Mouse (Mus musculus) forebrain, postnatal 0 days (tissue): ENCODE data around the gene Cntnap5b. TPM values are rescaled to one million over a fixed set of nuclear protein-coding genes. Genes with fewer than 3 reads are reported as not detected.
"Not testable (repeated sequence)": the region's sequence is repeated elsewhere in the genome, so short reads cannot be mapped to it uniquely, and the experiment has no call there.

Source experiments
- ATAC-seq: fragments of 200-750 bp; cut with Nextera tagmentation; 2 replicates; pipeline ENCODE4 v1.8.0; 2017; ENCODE audit warnings: mild to moderate bottlenecking, moderate library complexity
- DNase-seq: peaks from one replicate; pipeline ENCODE4 v3.0.0-alpha.2; 2015
- H3K27ac ChIP-seq: fragments of 300-500 bp; sonication (generic); 2 replicates; pipeline ENCODE4 v1.5.1; 2014; ENCODE audit warnings: low read depth, mild to moderate bottlenecking, antibody characterized with exemption, low read length, moderate library complexity, mixed read lengths
- H3K27me3 ChIP-seq: fragments of 300-500 bp; sonication (generic); 2 replicates; pipeline ENCODE4 v1.6.1; 2014; ENCODE audit warnings: mild to moderate bottlenecking, low read length, mixed read lengths; ENCODE audit not compliant: insufficient read depth
- H3K36me3 ChIP-seq: fragments of 300-500 bp; sonication (generic); 2 replicates; pipeline ENCODE4 v1.6.1; 2014; ENCODE audit warnings: mild to moderate bottlenecking, moderate library complexity; ENCODE audit not compliant: insufficient read depth
- H3K4me1 ChIP-seq: fragments of 300-500 bp; sonication (generic); 2 replicates; pipeline ENCODE4 v1.6.1; 2014; ENCODE audit warnings: antibody characterized with exemption; ENCODE audit not compliant: insufficient read depth
- H3K4me2 ChIP-seq: fragments of 300-500 bp; sonication (generic); 2 replicates; pipeline ENCODE4 v1.6.1; 2014; ENCODE audit warnings: low read depth, mild to moderate bottlenecking, moderate library complexity
- H3K4me3 ChIP-seq: fragments of 300-500 bp; sonication (generic); 2 replicates; pipeline ENCODE4 v1.5.1; 2014; ENCODE audit warnings: low read depth, low read length, mixed read lengths
- H3K9ac ChIP-seq: fragments of 300-500 bp; sonication (generic); 2 replicates; pipeline ENCODE4 v1.6.1; 2014; ENCODE audit warnings: mild to moderate bottlenecking
- H3K9me3 ChIP-seq: fragments of 300-500 bp; sonication (generic); 2 replicates; pipeline ENCODE4 v1.6.1; 2016; ENCODE audit warnings: low read length
- CTCF ChIP-seq: sonication (generic); IDR thresholded peaks from 2 replicates; pipeline ENCODE4 v1.5.1; 2016; ENCODE audit warnings: antibody characterized with exemption, control low read depth, low read depth
- WGBS: fragments of 180-500 bp; shearing (Covaris S2); extraction: QIAGEN DNeasy Blood & Tissue Kit; methylation state at CpG from one replicate; pipeline ENCODE4 v1.1.7; 2014; 5-methylcytosine and 5-hydroxymethylcytosine counted together
- polyA plus RNA-seq: library from polyadenylated mRNA; unstranded; fragments of >200 nt; fragmentation: Nextera tagmentation; extraction: Ambion mirVana; gene quantifications from 2 replicates; pipeline ENCODE4 v1.2.1, GENCODE M21; 2015
- total RNA-seq: library from RNA; depleted of rRNA; stranded (reverse); fragments of >200 nt; gene quantifications from 2 replicates; pipeline ENCODE4 v1.2.3, GENCODE M21; 2014

Cntnap5b gene
- total and polyA plus RNA-seq, 2 experiments from 2014 or later: 2.0 to 18.3 TPM

- H3K36me3 ChIP-seq: no peaks in the 10 kb centered on the region
- DNase-seq: peak; percentile 13
- H3K9me3 ChIP-seq: no peaks in the 10 kb centered on the region
- no peak overlapping the region for H3K9ac ChIP-seq
- H3K4me2 ChIP-seq: no peak overlapping the region
- H3K4me3 ChIP-seq: no peak overlapping the region
- TF ChIP-seq CTCF: no peak
- no peak overlapping the region for H3K27ac ChIP-seq
- no peaks in the 10 kb centered on the region for H3K27me3 ChIP-seq
- H3K4me1 ChIP-seq: no peaks in the 10 kb centered on the region
- ATAC-seq: peak; percentile 71
Observed at GRCm38 (mm10) chr1:99943515-99943914, 170.9 kb downstream of the Cntnap5b start.

DNA sequence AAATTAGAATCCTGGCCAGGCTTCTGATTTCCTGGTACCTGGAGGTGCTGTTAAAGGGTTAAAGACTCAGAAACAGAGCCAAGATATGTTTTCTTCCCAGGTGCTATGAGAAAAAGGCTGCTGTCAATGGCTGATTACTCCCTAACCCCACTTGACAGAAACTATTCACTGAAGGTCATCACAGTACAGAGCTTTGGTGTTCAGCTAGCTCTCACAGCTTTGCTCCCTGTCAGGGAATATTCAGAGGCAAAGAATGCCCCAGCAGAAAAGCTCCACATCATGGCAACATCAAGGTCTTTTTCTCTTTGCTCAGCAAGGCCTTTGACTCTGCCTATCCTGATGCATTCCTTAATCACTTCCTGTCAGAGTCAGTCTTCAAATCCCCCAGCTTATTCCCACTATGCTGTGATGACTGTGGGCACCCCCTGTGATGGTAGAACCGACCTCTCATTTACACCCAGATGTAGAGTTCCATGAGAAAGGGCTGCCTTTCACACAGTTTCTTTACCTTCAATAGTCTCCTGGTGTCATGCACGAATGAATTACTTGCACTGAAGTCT is 186.9 kb downstream of the Cntnap5b start:
- H3K27me3 ChIP-seq: no peaks in the 10 kb centered on the region
- no peak overlapping the region for H3K27ac ChIP-seq
- TF ChIP-seq CTCF: no peak
- no peak overlapping the region for H3K4me3 ChIP-seq
- H3K4me2 ChIP-seq: no peak overlapping the region
- H3K9me3 ChIP-seq: no peaks in the 10 kb centered on the region
- no peak overlapping the region for H3K9ac ChIP-seq
- ATAC-seq (no peak), DNase-seq (no peak)
- H3K4me1 ChIP-seq: no peaks in the 10 kb centered on the region
- no peaks in the 10 kb centered on the region for H3K36me3 ChIP-seq
- 7% methylated on average over 2 of the region's 2 CpGs for WGBS

DNA sequence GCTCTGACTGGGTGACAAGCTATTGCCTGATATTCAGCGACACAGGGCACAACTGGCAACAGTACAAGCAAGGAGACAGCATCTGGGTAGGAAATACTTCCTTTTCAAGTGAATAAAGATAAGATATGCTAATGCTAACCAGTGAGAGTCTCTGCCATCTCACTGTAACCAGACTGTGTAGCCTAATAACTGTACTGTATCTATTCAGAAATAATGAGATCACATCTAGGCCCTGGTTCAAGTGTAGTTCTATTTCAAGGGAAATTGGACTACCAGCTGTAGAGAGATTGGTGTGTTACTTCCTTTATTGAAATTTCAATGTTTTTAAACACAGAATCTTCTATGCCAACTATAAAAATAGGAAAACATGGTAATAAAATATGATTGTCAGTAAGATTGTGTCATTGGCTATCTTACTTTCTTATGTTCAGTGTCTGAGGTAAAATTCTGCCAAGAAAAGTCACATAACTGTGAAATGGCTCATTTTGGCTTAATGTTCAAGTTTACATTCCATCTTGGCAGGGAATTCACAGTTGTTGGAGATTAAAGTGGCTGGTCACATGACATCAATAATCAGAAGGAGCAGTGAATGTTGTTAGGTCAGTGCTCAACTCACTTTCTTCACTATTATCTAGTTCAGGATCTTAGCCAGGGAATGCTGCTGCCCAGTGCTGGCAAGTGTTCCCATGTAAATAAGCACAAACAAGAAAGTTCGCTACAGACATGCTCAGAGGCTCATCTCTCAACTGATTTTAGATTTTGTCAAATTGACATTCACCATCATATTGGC is 194.9 kb downstream of the Cntnap5b start:
- no peak overlapping the region for H3K4me2 ChIP-seq
- TF ChIP-seq CTCF: no peak
- H3K9me3 ChIP-seq: no peaks in the 10 kb centered on the region
- no peak overlapping the region for H3K4me3 ChIP-seq
- ATAC-seq (peak; percentile 53), DNase-seq (no peak)
- 52% methylated on average over 2 of the region's 2 CpGs for WGBS
- H3K36me3 ChIP-seq: no peaks in the 10 kb centered on the region
- H3K27me3 ChIP-seq: no peaks in the 10 kb centered on the region
- no peak overlapping the region for H3K9ac ChIP-seq
- no peaks in the 10 kb centered on the region for H3K4me1 ChIP-seq
- no peak overlapping the region for H3K27ac ChIP-seq

- Histone ChIP-seq H3K9ac (no peak overlapping the region), H3K4me1 (no peaks in the 10 kb centered on the region), H3K27ac (no peak overlapping the region), H3K27me3 (no peaks in the 10 kb centered on the region), H3K4me2 (no peak overlapping the region), H3K4me3 (no peak overlapping the region), H3K9me3 (no peaks in the 10 kb centered on the region), H3K36me3 (no peaks in the 10 kb centered on the region)
- no peak for ATAC-seq
- DNase-seq: no peak
- no peak for TF ChIP-seq CTCF
- WGBS: 9% methylated on average over 4 of the region's 4 CpGs
Observed at GRCm38 (mm10) chr1:99970184-99971086, 197.9 kb downstream of the Cntnap5b start.

DNA sequence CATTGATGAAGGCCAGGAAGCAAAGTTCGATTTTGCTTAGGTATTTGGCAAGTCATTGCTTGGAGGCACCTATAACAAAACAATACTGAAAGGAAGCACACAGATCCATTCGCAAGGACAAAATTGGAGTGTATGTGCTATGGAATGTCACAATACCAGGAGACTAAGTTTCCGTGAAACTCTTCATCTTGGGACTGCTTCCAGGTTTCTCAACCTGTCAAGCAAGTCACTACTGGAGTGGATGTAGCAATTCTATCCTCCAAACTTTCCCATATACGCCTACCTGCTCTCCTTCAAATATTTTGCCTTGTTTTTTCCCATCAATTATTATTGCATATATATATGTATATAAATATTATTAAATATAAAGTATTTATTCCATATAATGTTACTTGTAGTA is 228.7 kb downstream of the Cntnap5b start:
- H3K9ac ChIP-seq, DNase-seq, H3K4me2 ChIP-seq, H3K36me3 ChIP-seq, H3K9me3 ChIP-seq, ATAC-seq, H3K27ac ChIP-seq, H3K4me1 ChIP-seq, H3K27me3 ChIP-seq, H3K4me3 ChIP-seq: not testable (repeated sequence)
- WGBS: 96% methylated on average over 4 of the region's 4 CpGs

GRCm38 (mm10) chr1:100006021-100006745 is 233.6 kb downstream of the Cntnap5b start:
- no peak for ATAC-seq
- Histone ChIP-seq H3K27ac (no peak overlapping the region), H3K4me1 (no peaks in the 10 kb centered on the region), H3K27me3 (no peaks in the 10 kb centered on the region), H3K4me3 (no peak overlapping the region), H3K4me2 (no peak overlapping the region), H3K9ac (no peak overlapping the region), H3K9me3 (no peaks in the 10 kb centered on the region), H3K36me3 (no peaks in the 10 kb centered on the region)
- 61% methylated on average over 5 of the region's 5 CpGs for WGBS
- no peak for TF ChIP-seq CTCF
- DNase-seq: peak; percentile 6
